Mouse (Mus musculus): ENCODE measurements at regions not wholly inside any gene's neighbourhood (a gene's known extent, or its start where the extent isn't known, plus 50 kb on each side); places are given as distances from the start of the nearest gene placed in this dataset.
A peak's percentile ranks its signal among the peaks of the same experiment; 100 is the strongest.

DNA sequence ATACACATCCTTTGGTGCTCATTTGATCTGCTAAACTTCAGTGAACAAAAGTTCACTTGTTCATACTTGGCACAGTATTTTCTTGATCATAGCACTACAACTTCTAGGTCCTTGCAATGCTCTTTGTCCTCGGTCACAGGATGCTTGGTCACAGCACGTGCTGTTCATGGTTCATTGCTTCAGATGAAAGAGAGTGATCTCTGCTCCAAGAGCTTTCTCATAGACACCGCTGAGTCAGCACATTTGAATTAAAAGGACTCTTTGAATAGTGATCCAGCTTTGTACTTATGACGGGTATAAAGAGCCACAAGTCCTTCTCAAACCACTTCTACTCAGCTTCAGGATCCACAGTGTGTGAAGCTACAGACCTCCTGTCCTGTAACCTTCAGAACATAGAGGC lies 649.3 kb upstream of the Arrdc4 start:
- TF ChIP-seq POLR2A (IDR thresholded peaks at IDR 0.05; ENCODE audit: borderline replicate concordance, extremely low read depth, insufficient read depth, insufficient read length, poor library complexity, severe bottlenecking) (no peak), CTCF (IDR thresholded peaks at IDR 0.05; ENCODE audit: borderline replicate concordance, extremely low read depth, insufficient read depth, insufficient read length) (no peak)

DNA sequence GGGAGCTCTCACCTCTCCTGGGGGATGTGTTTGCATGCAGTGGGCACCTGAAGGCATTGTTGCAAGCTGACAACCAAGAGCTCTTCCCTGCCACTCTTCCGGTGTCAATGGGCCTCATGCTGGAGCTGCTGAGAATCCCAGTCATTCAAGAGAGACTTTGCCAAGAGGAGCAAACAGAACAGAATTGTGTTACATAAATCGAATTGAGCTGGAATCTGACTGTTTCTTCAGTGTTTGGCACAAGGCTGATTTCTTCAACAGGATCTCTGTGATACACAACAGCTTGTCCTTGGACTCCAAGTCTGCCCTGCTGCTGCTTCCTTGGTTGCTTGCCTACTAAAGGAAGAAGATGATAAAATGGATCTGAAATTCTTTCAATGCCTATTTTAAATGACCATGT lies 647.8 kb upstream of the Arrdc4 start:
- TF ChIP-seq CTCF (IDR thresholded peaks at IDR 0.05; ENCODE audit: borderline replicate concordance, extremely low read depth, insufficient read depth, insufficient read length) (no peak), POLR2A (IDR thresholded peaks at IDR 0.05; ENCODE audit: borderline replicate concordance, extremely low read depth, insufficient read depth, insufficient read length, poor library complexity, severe bottlenecking) (no peak)
- DNase-seq (ENCODE audit: low read depth), result no peak

More for the DNA sequence above, 649.3 kb upstream of the Arrdc4 start:
- peak; percentile 72 for DNase-seq (ENCODE audit: low read depth)

All from brain, embryonic 14.5 days (tissue).